Comparison of ENCODE assay signal across 1 mouse cellular context in genomic region chr6:121109998-121110603, GRCm38 (mm10).
A peak's percentile ranks its signal among the peaks of the same experiment; 100 is the strongest.
TF ChIP-seq lines count a peak whose summit lies in the region.

No protein-coding gene starts in this region.

TF ChIP-seq in CH12.LX, 34 proteins besides CTCF, POLR2A, EP300 and RAD21 (continued from another document):
- TF ChIP-seq HCFC1 (IDR thresholded peaks at IDR 0.05; ENCODE audit: low read depth, low read length) (0 out of 2 replicates have a peak, but pooled peaks have one; percentile 19), SIN3A (IDR thresholded peaks at IDR 0.05; ENCODE audit: low read length) (peak; percentile 38; the same call in 1 of the 2 replicates), ZC3H11A (IDR thresholded peaks at IDR 0.05; ENCODE audit: low read depth, low read length) (no peak), NELFE (IDR thresholded peaks at IDR 0.05; ENCODE audit: low read depth, low read length) (peak; percentile 61), MAX (IDR thresholded peaks at IDR 0.05; ENCODE audit: low read length) (no peak), GABPA (IDR thresholded peaks at IDR 0.05; ENCODE audit: insufficient replicate concordance, low read depth, low read length) (no peak), ELF1 (IDR thresholded peaks at IDR 0.05; ENCODE audit: low read depth, low read length) (0 out of 2 replicates have a peak, but pooled peaks have one; percentile 2), NRF1 (IDR thresholded peaks at IDR 0.05; ENCODE audit: low read depth, low read length) (peak; percentile 43), ZKSCAN1 (IDR thresholded peaks at IDR 0.05; ENCODE audit: borderline replicate concordance, low read depth, low read length) (no peak), USF1 (IDR thresholded peaks at IDR 0.05; ENCODE audit: low read depth, low read length) (no peak)
